Mouse (Mus musculus): Measurements from ENCODE around the gene Vegfd. TPM values are rescaled to one million over a fixed set of nuclear protein-coding genes. Genes with fewer than 3 reads are reported as not detected.

Gene Vegfd
- polyA plus RNA-seq, 1 experiment from 2014 or later: 3.8 TPM

GRCm38 (mm10) chrX:164428224-164428623, 55.0 kb downstream of the Vegfd start:
- WGBS: 84% methylated on average over 2 of the region's 2 CpGs
- Histone ChIP-seq H3K9ac (replicated peaks; ENCODE audit: low read depth, low read length) (no peak overlapping the region), H3K4me2 (replicated peaks; ENCODE audit: low read depth, low read length) (no peak overlapping the region), H3K36me3 (ENCODE audit: control insufficient read depth, insufficient read depth, low read length) (no peaks in the 10 kb centered on the region), H3K27ac (ENCODE audit: low read length) (no peak overlapping the region), H3K4me1 (ENCODE audit: control insufficient read depth, insufficient read depth, low read length) (no peaks in the 10 kb centered on the region), H3K27me3 (ENCODE audit: control insufficient read depth, insufficient read depth, low read length) (no peaks in the 10 kb centered on the region), H3K4me3 (ENCODE audit: low read depth, low read length) (no peak overlapping the region), H3K9me3 (ENCODE audit: control insufficient read depth, low read depth, low read length) (no peaks in the 10 kb centered on the region)
- ATAC-seq (ENCODE audit: insufficient number of reproducible peaks, insufficient read depth, low FRiP score, low read depth): no peak

- WGBS: 72% methylated on average over 6 of the region's 6 CpGs
- H3K9me3 ChIP-seq (ENCODE audit: control insufficient read depth, low read depth, low read length): no peaks in the 10 kb centered on the region
- no peak overlapping the region for H3K4me2 ChIP-seq (replicated peaks; ENCODE audit: low read depth, low read length)
- no peaks in the 10 kb centered on the region for H3K36me3 ChIP-seq (ENCODE audit: control insufficient read depth, insufficient read depth, low read length)
- H3K9ac ChIP-seq (replicated peaks; ENCODE audit: low read depth, low read length): no peak overlapping the region
- no peak for ATAC-seq (ENCODE audit: insufficient number of reproducible peaks, insufficient read depth, low FRiP score, low read depth)
- no peak overlapping the region for H3K27ac ChIP-seq (ENCODE audit: low read length)
- no peaks in the 10 kb centered on the region for H3K27me3 ChIP-seq (ENCODE audit: control insufficient read depth, insufficient read depth, low read length)
- H3K4me1 ChIP-seq (ENCODE audit: control insufficient read depth, insufficient read depth, low read length): no peaks in the 10 kb centered on the region
- no peak overlapping the region for H3K4me3 ChIP-seq (ENCODE audit: low read depth, low read length)
Observed at GRCm38 (mm10) chrX:164430621-164431020, 57.4 kb downstream of the Vegfd start.

GRCm38 (mm10) chrX:164431133-164431532, 58.0 kb downstream of the Vegfd start:
- Histone ChIP-seq H3K36me3 (ENCODE audit: control insufficient read depth, insufficient read depth, low read length) (no peaks in the 10 kb centered on the region), H3K27me3 (ENCODE audit: control insufficient read depth, insufficient read depth, low read length) (no peaks in the 10 kb centered on the region), H3K27ac (ENCODE audit: low read length) (no peak overlapping the region), H3K4me1 (ENCODE audit: control insufficient read depth, insufficient read depth, low read length) (no peaks in the 10 kb centered on the region), H3K9ac (replicated peaks; ENCODE audit: low read depth, low read length) (no peak overlapping the region), H3K4me2 (replicated peaks; ENCODE audit: low read depth, low read length) (no peak overlapping the region), H3K9me3 (ENCODE audit: control insufficient read depth, low read depth, low read length) (no peaks in the 10 kb centered on the region), H3K4me3 (ENCODE audit: low read depth, low read length) (no peak overlapping the region)
- ATAC-seq (ENCODE audit: insufficient number of reproducible peaks, insufficient read depth, low FRiP score, low read depth): no peak
- 83% methylated on average over 2 of the region's 2 CpGs for WGBS

GRCm38 (mm10) chrX:164431541-164431940, 58.4 kb downstream of the Vegfd start:
- 85% methylated on average over 6 of the region's 6 CpGs for WGBS
- H3K27ac ChIP-seq (ENCODE audit: low read length): no peak overlapping the region
- no peaks in the 10 kb centered on the region for H3K36me3 ChIP-seq (ENCODE audit: control insufficient read depth, insufficient read depth, low read length)
- no peaks in the 10 kb centered on the region for H3K4me1 ChIP-seq (ENCODE audit: control insufficient read depth, insufficient read depth, low read length)
- H3K4me3 ChIP-seq (ENCODE audit: low read depth, low read length): no peak overlapping the region
- H3K9me3 ChIP-seq (ENCODE audit: control insufficient read depth, low read depth, low read length): no peaks in the 10 kb centered on the region
- ATAC-seq (ENCODE audit: insufficient number of reproducible peaks, insufficient read depth, low FRiP score, low read depth): no peak
- no peak overlapping the region for H3K9ac ChIP-seq (replicated peaks; ENCODE audit: low read depth, low read length)
- H3K4me2 ChIP-seq (replicated peaks; ENCODE audit: low read depth, low read length): no peak overlapping the region
- no peaks in the 10 kb centered on the region for H3K27me3 ChIP-seq (ENCODE audit: control insufficient read depth, insufficient read depth, low read length)

- Histone ChIP-seq H3K4me3 (ENCODE audit: low read depth, low read length) (no peak overlapping the region), H3K4me1 (ENCODE audit: control insufficient read depth, insufficient read depth, low read length) (no peaks in the 10 kb centered on the region), H3K27ac (ENCODE audit: low read length) (no peak overlapping the region), H3K9me3 (ENCODE audit: control insufficient read depth, low read depth, low read length) (no peaks in the 10 kb centered on the region), H3K4me2 (replicated peaks; ENCODE audit: low read depth, low read length) (no peak overlapping the region), H3K27me3 (ENCODE audit: control insufficient read depth, insufficient read depth, low read length) (no peaks in the 10 kb centered on the region), H3K36me3 (ENCODE audit: control insufficient read depth, insufficient read depth, low read length) (no peaks in the 10 kb centered on the region), H3K9ac (replicated peaks; ENCODE audit: low read depth, low read length) (no peak overlapping the region)
- no peak for ATAC-seq (ENCODE audit: insufficient number of reproducible peaks, insufficient read depth, low FRiP score, low read depth)
- 95% methylated on average over 9 of the region's 9 CpGs for WGBS
Observed at GRCm38 (mm10) chrX:164432682-164433081, 59.5 kb downstream of the Vegfd start.

GRCm38 (mm10) chrX:164436709-164437108, 63.5 kb downstream of the Vegfd start, which contains the start of gene Asb11:
TSS of gene Asb11 (plus strand) at chrX:164436994.
- ATAC-seq (ENCODE audit: insufficient number of reproducible peaks, insufficient read depth, low FRiP score, low read depth): no peak

GRCm38 (mm10) chrX:164439462-164439861, 66.3 kb downstream of the Vegfd start:
- WGBS: 77% methylated on average over 7 of the region's 7 CpGs
- no peak overlapping the region for H3K4me3 ChIP-seq (ENCODE audit: low read depth, low read length)
- H3K27ac ChIP-seq (ENCODE audit: low read length): no peak overlapping the region
- no peaks in the 10 kb centered on the region for H3K9me3 ChIP-seq (ENCODE audit: control insufficient read depth, low read depth, low read length)
- no peaks in the 10 kb centered on the region for H3K4me1 ChIP-seq (ENCODE audit: control insufficient read depth, insufficient read depth, low read length)
- H3K27me3 ChIP-seq (ENCODE audit: control insufficient read depth, insufficient read depth, low read length): no peaks in the 10 kb centered on the region
- no peaks in the 10 kb centered on the region for H3K36me3 ChIP-seq (ENCODE audit: control insufficient read depth, insufficient read depth, low read length)
- no peak overlapping the region for H3K9ac ChIP-seq (replicated peaks; ENCODE audit: low read depth, low read length)
- no peak overlapping the region for H3K4me2 ChIP-seq (replicated peaks; ENCODE audit: low read depth, low read length)
- ATAC-seq (ENCODE audit: insufficient number of reproducible peaks, insufficient read depth, low FRiP score, low read depth): no peak

More at GRCm38 (mm10) chrX:164436709-164437108, 63.5 kb downstream of the Vegfd start, which contains the start of gene Asb11:
- 65% methylated on average over 8 of the region's 8 CpGs for WGBS
- H3K36me3 ChIP-seq (ENCODE audit: control insufficient read depth, insufficient read depth, low read length): no peaks in the 10 kb centered on the region
- no peak within 1 kb of the TSS for H3K4me2 ChIP-seq (replicated peaks; ENCODE audit: low read depth, low read length)
- no peak within 1 kb of the TSS for H3K4me3 ChIP-seq (ENCODE audit: low read depth, low read length)
- no peak within 1 kb of the TSS for H3K27ac ChIP-seq (ENCODE audit: low read length)
- no peak within 1 kb of the TSS for H3K9ac ChIP-seq (replicated peaks; ENCODE audit: low read depth, low read length)
- no peaks in the 10 kb centered on the region for H3K27me3 ChIP-seq (ENCODE audit: control insufficient read depth, insufficient read depth, low read length)
- no peaks in the 10 kb centered on the region for H3K4me1 ChIP-seq (ENCODE audit: control insufficient read depth, insufficient read depth, low read length)
- H3K9me3 ChIP-seq (ENCODE audit: control insufficient read depth, low read depth, low read length): no peaks in the 10 kb centered on the region

GRCm38 (mm10) chrX:164440140-164440539, 67.0 kb downstream of the Vegfd start:
- 61% methylated on average over 2 of the region's 2 CpGs for WGBS
- H3K9me3 ChIP-seq (ENCODE audit: control insufficient read depth, low read depth, low read length): no peaks in the 10 kb centered on the region
- no peak overlapping the region for H3K27ac ChIP-seq (ENCODE audit: low read length)
- no peak overlapping the region for H3K9ac ChIP-seq (replicated peaks; ENCODE audit: low read depth, low read length)
- H3K4me3 ChIP-seq (ENCODE audit: low read depth, low read length): no peak overlapping the region
- H3K27me3 ChIP-seq (ENCODE audit: control insufficient read depth, insufficient read depth, low read length): no peaks in the 10 kb centered on the region
- H3K4me2 ChIP-seq (replicated peaks; ENCODE audit: low read depth, low read length): no peak overlapping the region
- H3K36me3 ChIP-seq (ENCODE audit: control insufficient read depth, insufficient read depth, low read length): no peaks in the 10 kb centered on the region
- no peak for ATAC-seq (ENCODE audit: insufficient number of reproducible peaks, insufficient read depth, low FRiP score, low read depth)
- no peaks in the 10 kb centered on the region for H3K4me1 ChIP-seq (ENCODE audit: control insufficient read depth, insufficient read depth, low read length)

- no peak overlapping the region for H3K4me3 ChIP-seq (ENCODE audit: low read depth, low read length)
- 78% methylated on average over 3 of the region's 3 CpGs for WGBS
- H3K9ac ChIP-seq (replicated peaks; ENCODE audit: low read depth, low read length): no peak overlapping the region
- H3K27me3 ChIP-seq (ENCODE audit: control insufficient read depth, insufficient read depth, low read length): no peaks in the 10 kb centered on the region
- H3K27ac ChIP-seq (ENCODE audit: low read length): no peak overlapping the region
- H3K36me3 ChIP-seq (ENCODE audit: control insufficient read depth, insufficient read depth, low read length): no peaks in the 10 kb centered on the region
- no peaks in the 10 kb centered on the region for H3K9me3 ChIP-seq (ENCODE audit: control insufficient read depth, low read depth, low read length)
- no peak for ATAC-seq (ENCODE audit: insufficient number of reproducible peaks, insufficient read depth, low FRiP score, low read depth)
- no peak overlapping the region for H3K4me2 ChIP-seq (replicated peaks; ENCODE audit: low read depth, low read length)
- H3K4me1 ChIP-seq (ENCODE audit: control insufficient read depth, insufficient read depth, low read length): no peaks in the 10 kb centered on the region
Observed at GRCm38 (mm10) chrX:164440703-164441102, 67.5 kb downstream of the Vegfd start.

Data from stomach, embryonic 14.5 days (tissue).